Mouse (Mus musculus) monocyte, adult 2 months (primary cell): ENCODE results near the gene Thrsp.
A peak's percentile ranks its signal among the peaks of the same experiment; 100 is the strongest.
"Not testable (repeated sequence)": the region's sequence is repeated elsewhere in the genome, so short reads cannot be mapped to it uniquely, and the experiment has no call there.

Source experiments
- DNase-seq, 2 experiments: peaks; one replicate each; pipeline ENCODE4 v3.0.0; 2022; ENCODE audit warnings: low spot score in 2 of 2, low read depth in 1 of 2

Thrsp gene

GRCm38 (mm10) chr7:97416906-97417777 is at the start of gene Thrsp:
Gene Thrsp, minus strand, starts transcription at chr7:97417730.
- DNase-seq, result no peak

DNA sequence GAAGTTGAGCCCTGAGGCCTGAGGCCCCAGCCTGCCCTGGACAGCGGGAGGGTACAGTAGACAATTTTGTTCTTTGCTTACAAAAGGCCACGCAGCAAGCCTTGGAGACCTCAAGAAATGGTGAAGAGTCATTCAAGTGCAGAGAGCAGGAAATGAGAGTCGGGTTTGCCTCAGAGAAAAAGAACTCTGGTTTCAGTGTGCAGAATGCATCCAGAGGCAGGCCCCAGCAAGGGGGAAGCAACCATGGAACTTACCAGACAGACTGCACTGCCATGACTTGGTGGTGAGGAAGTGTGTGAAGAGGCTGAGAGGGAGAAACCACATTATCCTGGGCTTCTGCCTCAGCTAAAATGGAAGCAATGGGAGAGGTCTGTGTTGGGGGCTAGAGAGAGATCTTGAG is 38.0 kb upstream of the Thrsp start:
- DNase-seq, result no peak

DNA sequence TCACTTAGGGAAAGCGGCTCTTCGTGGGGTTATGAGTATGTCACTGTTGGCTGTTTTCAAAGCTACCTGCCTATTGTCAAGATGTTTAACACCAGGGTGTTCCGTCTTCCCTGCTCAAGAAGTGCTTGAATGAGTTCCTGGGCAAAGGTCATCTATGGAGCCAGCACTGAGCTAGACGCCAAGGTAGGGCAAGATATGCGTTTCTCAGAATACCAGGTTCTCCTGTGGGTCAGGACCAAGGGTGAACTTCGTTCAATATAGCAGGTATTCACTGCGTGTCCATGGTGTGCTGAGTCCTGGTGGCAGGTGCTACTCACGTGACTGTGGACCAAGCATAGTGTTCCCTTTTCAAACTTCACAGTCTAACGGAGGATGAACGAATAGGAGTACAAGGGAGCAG is 37.3 kb upstream of the Thrsp start:
- no peak for DNase-seq

- no peak for DNase-seq
Measured at GRCm38 (mm10) chr7:97453141-97453921, 35.8 kb upstream of the Thrsp start.

- DNase-seq, result no peak
Measured at GRCm38 (mm10) chr7:97452196-97452595, 34.7 kb upstream of the Thrsp start.

DNA sequence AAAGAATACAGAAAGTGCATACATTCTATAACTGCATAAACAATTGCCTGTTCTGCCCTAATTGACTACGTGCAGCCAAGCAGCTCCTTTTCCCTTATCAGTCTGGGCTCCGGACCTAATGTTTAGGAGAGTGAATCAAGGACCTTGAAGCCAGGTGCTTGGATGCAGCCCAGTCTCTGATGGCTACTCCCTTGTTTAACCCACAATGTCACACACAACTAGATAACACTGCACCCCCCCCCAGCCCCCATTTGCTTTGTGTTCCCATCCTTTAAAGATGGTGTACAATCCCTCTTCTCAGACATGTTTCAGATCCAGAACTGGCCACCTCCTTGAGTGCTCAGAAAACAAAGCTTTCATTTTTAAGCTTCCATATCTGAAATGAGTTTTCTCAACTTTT is 33.5 kb upstream of the Thrsp start, which contains the start of gene Kctd14:
Kctd14 (plus strand) TSS at position 301 of the 400 bp plus-strand sequence.
- not testable (repeated sequence) for DNase-seq

- no peak for DNase-seq
Measured at GRCm38 (mm10) chr7:97447050-97447531, 29.6 kb upstream of the Thrsp start.

DNA sequence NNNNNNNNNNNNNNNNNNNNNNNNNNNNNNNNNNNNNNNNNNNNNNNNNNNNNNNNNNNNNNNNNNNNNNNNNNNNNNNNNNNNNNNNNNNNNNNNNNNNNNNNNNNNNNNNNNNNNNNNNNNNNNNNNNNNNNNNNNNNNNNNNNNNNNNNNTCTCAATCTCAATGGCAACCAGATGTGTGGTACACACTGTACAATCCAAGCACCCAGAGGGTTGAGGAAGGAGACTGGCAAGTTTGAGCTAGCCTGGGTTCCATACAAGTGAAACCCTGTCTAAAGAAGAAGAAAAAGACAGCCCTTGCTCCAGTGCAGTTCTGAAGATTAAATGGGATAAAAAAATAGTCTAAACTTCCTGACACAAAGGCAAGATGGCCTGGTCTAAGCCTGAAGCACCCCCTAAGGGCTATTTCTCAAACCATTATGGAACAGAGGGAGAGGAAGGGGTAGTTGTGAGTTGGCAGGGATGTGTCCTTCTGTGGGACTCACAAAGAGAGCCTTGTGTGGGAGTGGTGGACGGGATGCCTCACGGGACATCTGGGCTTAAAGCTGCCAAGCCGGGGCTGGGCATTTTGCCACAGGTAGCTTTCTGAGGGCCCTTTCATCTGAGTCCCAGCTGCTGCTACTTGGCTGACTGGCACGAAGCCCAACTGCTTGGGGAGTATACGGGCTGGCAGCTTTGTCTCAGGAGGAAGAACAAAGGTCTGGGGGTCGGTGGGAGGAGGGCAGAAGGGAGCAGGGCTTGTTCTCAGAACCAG is 28.8 kb upstream of the Thrsp start:
- DNase-seq, result no peak

GRCm38 (mm10) chr7:97438986-97439385 is 21.5 kb upstream of the Thrsp start:
- DNase-seq, result no peak

DNA sequence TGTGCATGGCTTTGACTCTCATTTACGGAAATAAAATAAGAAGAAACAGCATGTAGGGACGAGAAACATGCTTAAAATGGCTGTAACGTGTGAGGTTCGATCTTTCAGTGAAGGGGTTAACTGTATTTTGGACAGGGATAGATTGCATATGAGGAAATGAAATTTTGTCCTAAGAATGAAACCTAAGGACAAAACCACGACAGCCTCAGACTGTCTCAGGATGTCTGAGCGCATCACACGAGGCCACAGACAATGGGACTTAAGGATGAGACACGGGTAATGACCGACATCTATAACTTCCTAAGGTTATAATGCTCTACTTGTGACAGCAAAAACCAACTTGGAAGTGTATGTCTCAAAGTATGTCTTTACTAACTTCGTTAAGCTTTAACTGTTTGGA is 17.0 kb upstream of the Thrsp start:
- DNase-seq, result no peak

- not testable (repeated sequence) for DNase-seq
Measured at GRCm38 (mm10) chr7:97433517-97433916, 16.0 kb upstream of the Thrsp start.

DNA sequence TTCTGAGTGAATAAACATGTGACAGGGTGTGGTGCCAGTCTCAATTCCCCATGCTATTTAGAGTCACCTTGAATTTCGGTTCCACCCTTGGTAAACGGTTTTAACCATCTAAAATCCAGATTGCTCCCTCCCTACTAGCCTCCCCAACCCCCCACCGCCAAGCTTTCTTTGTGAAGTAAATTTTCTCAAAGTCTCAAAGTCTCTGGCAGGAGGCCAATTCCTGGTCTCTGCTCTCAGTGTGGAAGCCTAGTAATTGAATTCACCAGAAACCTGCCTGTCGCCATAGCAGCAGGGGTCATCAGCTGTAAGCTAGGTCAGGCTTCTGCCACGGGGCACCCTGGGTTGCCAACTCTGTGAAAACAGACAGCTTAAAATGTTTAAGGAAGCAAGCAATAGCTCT is 12.2 kb upstream of the Thrsp start:
- DNase-seq, result no peak

- no peak for DNase-seq
Measured at GRCm38 (mm10) chr7:97427778-97428420, 10.4 kb upstream of the Thrsp start.

- DNase-seq, result no peak
Measured at GRCm38 (mm10) chr7:97427296-97427695, 9.8 kb upstream of the Thrsp start.

- DNase-seq, result no peak
Measured at GRCm38 (mm10) chr7:97426566-97426965, 9.0 kb upstream of the Thrsp start.

- DNase-seq, result peak; percentile 43 to 72
Measured at GRCm38 (mm10) chr7:97424621-97425245, 7.2 kb upstream of the Thrsp start.

DNA sequence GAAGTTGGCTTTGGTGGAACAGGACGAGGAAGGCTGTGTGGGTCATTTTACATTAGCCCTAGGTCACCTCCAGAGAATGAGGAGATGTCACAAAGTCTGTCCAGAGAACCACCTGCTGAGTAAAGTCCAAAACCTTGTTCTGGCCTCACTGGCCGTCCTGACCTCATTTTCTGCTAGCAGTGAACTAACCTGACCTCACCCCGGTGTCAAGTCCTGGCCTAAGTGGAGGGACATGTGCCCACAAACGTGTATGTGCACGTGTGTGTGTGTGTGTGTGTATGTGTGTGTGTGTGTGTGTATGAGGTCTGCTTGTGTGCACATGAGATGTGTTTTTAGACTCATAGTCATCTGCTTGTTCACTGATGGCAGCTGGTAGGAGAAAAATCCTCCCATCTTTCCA is 6.2 kb upstream of the Thrsp start:
- DNase-seq, result no peak

DNA sequence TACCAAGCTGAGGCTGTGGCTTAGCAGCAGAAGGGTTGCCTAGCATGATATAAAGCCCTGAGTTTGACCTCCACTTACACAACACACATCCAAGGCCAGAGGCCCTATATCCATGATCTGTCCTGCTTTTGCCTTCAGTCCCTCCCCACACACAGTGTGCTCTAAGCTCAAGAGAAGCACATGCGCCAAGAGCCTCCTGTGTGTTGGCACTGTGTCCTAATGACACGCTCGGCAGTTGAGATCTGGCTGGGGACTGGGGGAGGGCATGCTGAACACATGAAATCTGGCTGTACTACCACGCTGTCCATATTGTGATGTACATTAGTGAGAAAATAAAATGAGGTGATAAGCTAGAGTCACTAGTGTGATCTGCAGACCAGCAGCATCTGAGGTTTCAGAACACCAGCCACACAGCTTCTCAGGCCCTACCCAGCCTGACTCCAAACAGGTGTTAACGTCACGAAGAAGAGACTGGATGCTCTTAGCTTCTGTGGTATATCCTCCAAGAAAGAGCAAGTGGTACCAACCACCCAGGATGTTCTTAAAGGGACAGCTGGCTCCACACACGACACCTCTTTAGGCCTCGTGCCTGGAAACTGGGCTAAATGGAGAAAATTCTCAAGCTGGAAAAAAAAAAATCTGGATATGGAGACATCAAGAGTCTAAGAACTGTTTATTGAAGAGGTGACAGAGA is 3.6 kb upstream of the Thrsp start:
- DNase-seq, result no peak

GRCm38 (mm10) chr7:97420406-97420805 is 2.9 kb upstream of the Thrsp start:
- DNase-seq, result no peak

DNA sequence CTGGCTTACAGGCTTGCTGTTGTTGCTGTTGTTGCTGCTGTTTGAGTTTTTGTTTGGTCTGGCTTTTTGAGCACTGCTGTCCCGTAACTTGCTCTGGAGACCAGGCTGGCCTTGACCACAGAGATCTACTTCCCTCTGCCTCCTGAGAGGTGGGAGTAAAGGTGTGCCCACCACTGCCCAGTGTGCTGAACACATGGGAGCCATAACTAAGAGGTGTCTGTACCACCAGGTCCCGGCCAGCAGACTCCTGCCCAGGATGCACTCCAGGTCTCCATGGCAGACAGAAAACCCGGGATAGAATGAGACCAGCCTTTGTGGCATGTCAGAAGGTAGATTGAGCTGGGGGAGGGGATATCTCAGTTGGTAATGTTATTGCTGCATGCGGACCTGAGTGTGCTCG is 1.6 kb upstream of the Thrsp start:
- no peak for DNase-seq
